Mouse (Mus musculus): ENCODE results near the gene Btnl2.
A peak's percentile ranks its signal among the peaks of the same experiment; 100 is the strongest.

Btnl2 gene

DNA sequence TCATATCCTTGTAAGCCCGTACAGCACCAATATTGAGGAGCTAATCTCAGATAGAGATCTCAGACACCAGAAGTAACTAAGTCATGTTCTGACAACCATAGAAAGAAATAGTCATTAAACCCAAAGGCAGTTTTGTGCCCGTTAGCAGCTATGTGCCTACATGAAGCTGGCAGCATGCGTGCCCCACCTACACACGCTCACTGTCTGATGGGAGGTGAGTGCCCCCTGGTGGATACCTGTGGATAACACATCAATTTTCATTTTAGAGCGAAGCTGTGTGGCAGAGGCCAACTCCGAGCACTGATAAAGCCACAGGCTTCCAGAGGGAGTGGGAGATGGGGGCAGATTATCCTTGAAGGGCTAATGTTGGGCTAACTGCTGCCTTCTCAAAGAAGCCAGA, 56.5 kb downstream of the Btnl2 start:
- peak; percentile 91 to 94 for DNase-seq

Measured in B cell, adult 2 months (primary cell).